Mouse (Mus musculus): ENCODE data around the gene C530008M17Rik.

The C530008M17Rik gene

GRCm38 (mm10) chr5:76702104-76702503 is 45.8 kb downstream of the C530008M17Rik start:
- no peak for DNase-seq (ENCODE audit: low spot score in 2 of 2)

GRCm38 (mm10) chr5:76702646-76703045 is 46.3 kb downstream of the C530008M17Rik start:
- no peak for DNase-seq (ENCODE audit: low spot score in 2 of 2)

- no peak for DNase-seq (ENCODE audit: low spot score in 2 of 2)
Measured at GRCm38 (mm10) chr5:76705307-76706173, 49.2 kb downstream of the C530008M17Rik start.

GRCm38 (mm10) chr5:76707072-76707471 is 50.8 kb downstream of the C530008M17Rik start:
- no peak for DNase-seq (ENCODE audit: low spot score in 2 of 2)

GRCm38 (mm10) chr5:76708004-76708403 is 51.7 kb downstream of the C530008M17Rik start:
- no peak for DNase-seq (ENCODE audit: low spot score in 2 of 2)

GRCm38 (mm10) chr5:76713743-76714142 is 57.4 kb downstream of the C530008M17Rik start:
- DNase-seq (ENCODE audit: low spot score in 2 of 2), result no peak

- DNase-seq (ENCODE audit: low spot score in 2 of 2), result no peak
Measured at GRCm38 (mm10) chr5:76719954-76720353, 63.6 kb downstream of the C530008M17Rik start.

- no peak for DNase-seq (ENCODE audit: low spot score in 2 of 2)
Measured at GRCm38 (mm10) chr5:76724878-76725277, 68.6 kb downstream of the C530008M17Rik start.

- DNase-seq (ENCODE audit: low spot score in 2 of 2), result no peak
Measured at GRCm38 (mm10) chr5:76726518-76727103, 70.3 kb downstream of the C530008M17Rik start.

GRCm38 (mm10) chr5:76733055-76733641 is 76.8 kb downstream of the C530008M17Rik start:
- DNase-seq (ENCODE audit: low spot score in 2 of 2), result no peak

GRCm38 (mm10) chr5:76741463-76741862 is 85.2 kb downstream of the C530008M17Rik start:
- no peak for DNase-seq (ENCODE audit: low spot score in 2 of 2)

GRCm38 (mm10) chr5:76742076-76742475 is 85.8 kb downstream of the C530008M17Rik start:
- DNase-seq (ENCODE audit: low spot score in 2 of 2), result no peak

GRCm38 (mm10) chr5:76744737-76745209 is 88.5 kb downstream of the C530008M17Rik start:
- no peak for DNase-seq (ENCODE audit: low spot score in 2 of 2)

GRCm38 (mm10) chr5:76747851-76748250 is 91.5 kb downstream of the C530008M17Rik start:
- DNase-seq (ENCODE audit: low spot score in 2 of 2), result no peak

GRCm38 (mm10) chr5:76752351-76752750 is 96.0 kb downstream of the C530008M17Rik start:
- DNase-seq (ENCODE audit: low spot score in 2 of 2), result no peak

- DNase-seq (ENCODE audit: low spot score in 2 of 2), result no peak
Measured at GRCm38 (mm10) chr5:76760349-76760748, 104.0 kb downstream of the C530008M17Rik start.

- no peak for DNase-seq (ENCODE audit: low spot score in 2 of 2)
Measured at GRCm38 (mm10) chr5:76762030-76762698, 105.9 kb downstream of the C530008M17Rik start.

- DNase-seq (ENCODE audit: low spot score in 2 of 2), result no peak
Measured at GRCm38 (mm10) chr5:76763148-76763701, 106.9 kb downstream of the C530008M17Rik start.

GRCm38 (mm10) chr5:76763731-76764130 is 107.4 kb downstream of the C530008M17Rik start:
- no peak for DNase-seq (ENCODE audit: low spot score in 2 of 2)

- DNase-seq (ENCODE audit: low spot score in 2 of 2), result no peak
Measured at GRCm38 (mm10) chr5:76769014-76769413, 112.7 kb downstream of the C530008M17Rik start.

- no peak for DNase-seq (ENCODE audit: low spot score in 2 of 2)
Measured at GRCm38 (mm10) chr5:76769572-76769971, 113.3 kb downstream of the C530008M17Rik start.

GRCm38 (mm10) chr5:76771371-76771770 is 115.1 kb downstream of the C530008M17Rik start:
- no peak for DNase-seq (ENCODE audit: low spot score in 2 of 2)
